32 mouse cellular contexts compared by ENCODE assay signal in genomic region chr14:109514920-109515319, GRCm38 (mm10).
"Had no signal": no experiment of that assay in that cellular context is flagged by ENCODE, and none has a peak within 500 bp of the region (broad histone marks: within the 10 kb centered on the region; RNA-seq: fewer than 3 reads in every experiment).

No protein-coding gene starts in this region.

- H3K4me3 ChIP-seq: left cerebral cortex, adult 2 months; limb, embryonic 12.5 days; limb, embryonic 13.5 days; limb, embryonic 15.5 days; liver, embryonic 12.5 days; liver, embryonic 13.5 days; liver, embryonic 15.5 days; lung, embryonic 15.5 days; megakaryocyte, embryonic 14.5 days; midbrain, embryonic 10.5 days; midbrain, embryonic 12.5 days; midbrain, embryonic 13.5 days; midbrain, embryonic 15.5 days; myocyte; neural tube, embryonic 12.5 days had no signal

- H3K27ac ChIP-seq: left cerebral cortex, adult 2 months; limb, embryonic 12.5 days; limb, embryonic 13.5 days; limb, embryonic 15.5 days; liver, embryonic 12.5 days; liver, embryonic 13.5 days; liver, embryonic 14.5 days; liver, embryonic 15.5 days; lung, embryonic 15.5 days; macrophage; midbrain, embryonic 10.5 days; midbrain, embryonic 12.5 days; midbrain, embryonic 13.5 days; midbrain, embryonic 15.5 days; neural tube, embryonic 12.5 days had no signal

- H3K9ac ChIP-seq: limb, embryonic 12.5 days; limb, embryonic 13.5 days; limb, embryonic 15.5 days; liver, embryonic 12.5 days; liver, embryonic 13.5 days; liver, embryonic 14.5 days; liver, embryonic 15.5 days; liver, postnatal 0 days; lung, embryonic 14.5 days; lung, embryonic 15.5 days; midbrain, embryonic 12.5 days; midbrain, embryonic 13.5 days; midbrain, embryonic 15.5 days; neural tube, embryonic 12.5 days had no signal

- H3K4me2 ChIP-seq: limb, embryonic 12.5 days; limb, embryonic 13.5 days; limb, embryonic 15.5 days; liver, embryonic 11.5 days; liver, embryonic 12.5 days; liver, embryonic 13.5 days; liver, embryonic 15.5 days; lung, embryonic 14.5 days; lung, embryonic 15.5 days; midbrain, embryonic 11.5 days; midbrain, embryonic 12.5 days; midbrain, embryonic 13.5 days; midbrain, embryonic 15.5 days; neural tube, embryonic 12.5 days had no signal

- ATAC-seq: liver, embryonic 12.5 days; liver, postnatal 0 days; lung, postnatal 0 days; midbrain, embryonic 13.5 days; midbrain, embryonic 15.5 days; midbrain, embryonic 16.5 days had no signal

- H3K9me3 ChIP-seq: limb, embryonic 12.5 days; limb, embryonic 13.5 days; limb, embryonic 15.5 days; liver, embryonic 12.5 days; liver, embryonic 13.5 days; liver, embryonic 15.5 days; lung, embryonic 15.5 days; megakaryocyte, embryonic 14.5 days; midbrain, embryonic 10.5 days; midbrain, embryonic 12.5 days; midbrain, embryonic 13.5 days; midbrain, embryonic 15.5 days; neural tube, embryonic 12.5 days had no signal

- DNase-seq: left cerebral cortex, postnatal 4 days; liver; liver, embryonic 13.5 days; liver, postnatal 0 days; lung, adult 18-20 months; lung, adult 2 months; lung, embryonic 14.5 days; lung, postnatal 10 days; lung, postnatal 14 days; lung, postnatal 36 days; lung, postnatal 4 days; midbrain, embryonic 14.5 days had no signal

- H3K36me3 ChIP-seq: limb, embryonic 12.5 days; limb, embryonic 13.5 days; limb, embryonic 15.5 days; liver, embryonic 12.5 days; liver, embryonic 13.5 days; liver, embryonic 15.5 days; lung, embryonic 15.5 days; midbrain, embryonic 10.5 days; midbrain, embryonic 12.5 days; midbrain, embryonic 13.5 days; midbrain, embryonic 15.5 days; neural tube, embryonic 12.5 days had no signal

- H3K27me3 ChIP-seq: limb, embryonic 12.5 days; limb, embryonic 13.5 days; limb, embryonic 15.5 days; liver, embryonic 12.5 days; liver, embryonic 13.5 days; liver, embryonic 15.5 days; lung, embryonic 15.5 days; megakaryocyte, embryonic 14.5 days; midbrain, embryonic 12.5 days; midbrain, embryonic 13.5 days; midbrain, embryonic 15.5 days; neural tube, embryonic 12.5 days had no signal

- H3K4me1 ChIP-seq: limb, embryonic 12.5 days; limb, embryonic 13.5 days; limb, embryonic 15.5 days; liver, embryonic 12.5 days; liver, embryonic 13.5 days; liver, embryonic 15.5 days; lung, embryonic 15.5 days; megakaryocyte, embryonic 14.5 days; midbrain, embryonic 10.5 days; midbrain, embryonic 12.5 days; midbrain, embryonic 13.5 days; midbrain, embryonic 15.5 days; neural tube, embryonic 12.5 days had no signal
